Mouse (Mus musculus) lung, postnatal 0 days (tissue): ENCODE measurements around the gene Cdc42bpg. TPM values are rescaled to one million over a fixed set of nuclear protein-coding genes. Genes with fewer than 3 reads are reported as not detected.

Source experiments
- ATAC-seq: fragments of 200-750 bp; cut with Nextera tagmentation; 2 replicates; pipeline ENCODE4 v1.8.0; 2017; ENCODE audit warnings: moderate library complexity
- DNase-seq: peaks from one replicate; pipeline ENCODE4 v3.0.0-alpha.2; 2016; ENCODE audit warnings: low spot score
- H3K27ac ChIP-seq: fragments of 300-500 bp; sonication (generic); 2 replicates; pipeline ENCODE4 v1.5.1; 2014; ENCODE audit warnings: antibody characterized with exemption, mild to moderate bottlenecking, low read length, mixed read lengths
- H3K27me3 ChIP-seq: fragments of 300-500 bp; sonication (generic); replicated peaks from 2 replicates; pipeline ENCODE4 v1.6.1; 2014; ENCODE audit warnings: low read length, mixed read lengths; ENCODE audit not compliant: insufficient read depth
- H3K36me3 ChIP-seq: fragments of 300-500 bp; sonication (generic); 2 replicates; pipeline ENCODE4 v1.6.1; 2014; ENCODE audit warnings: low read length, mixed read lengths; ENCODE audit not compliant: insufficient read depth
- H3K4me1 ChIP-seq: fragments of 300-500 bp; sonication (generic); 2 replicates; pipeline ENCODE4 v1.6.1; 2014; ENCODE audit warnings: antibody characterized with exemption, low read depth, low read length, mixed read lengths; ENCODE audit not compliant: insufficient read depth
- H3K4me2 ChIP-seq: fragments of 300-500 bp; sonication (generic); replicated peaks from 2 replicates; pipeline ENCODE4 v1.6.1; 2014; ENCODE audit warnings: low read depth, mild to moderate bottlenecking, low read length, moderate library complexity, mixed read lengths
- H3K4me3 ChIP-seq: fragments of 300-500 bp; sonication (generic); 2 replicates; pipeline ENCODE4 v1.5.1; 2014; ENCODE audit warnings: low read depth, low read length
- H3K9ac ChIP-seq: fragments of 300-500 bp; sonication (generic); replicated peaks from 2 replicates; pipeline ENCODE4 v1.6.1; 2014; ENCODE audit warnings: low read depth, mild to moderate bottlenecking
- H3K9me3 ChIP-seq: fragments of 300-500 bp; sonication (generic); 2 replicates; pipeline ENCODE4 v1.6.1; 2016; ENCODE audit warnings: low read length, mixed read lengths
- CTCF ChIP-seq: IDR thresholded peaks from 2 replicates; pipeline ENCODE4 v1.5.1; 2016; ENCODE audit warnings: antibody characterized with exemption, mild to moderate bottlenecking
- EP300 ChIP-seq: IDR thresholded peaks from 2 replicates; pipeline ENCODE4 v1.6.1; 2016; ENCODE audit warnings: antibody characterized with exemption, mild to moderate bottlenecking, control low read depth
- WGBS: fragments of 180-500 bp; shearing (Covaris S2); extraction: QIAGEN DNeasy Blood & Tissue Kit; methylation state at CpG from one replicate; pipeline ENCODE4 v1.1.7; 2014; 5-methylcytosine and 5-hydroxymethylcytosine counted together
- polyA plus RNA-seq: library from polyadenylated mRNA; unstranded; fragments of >200 nt; fragmentation: Nextera tagmentation; extraction: Ambion mirVana; gene quantifications from 2 replicates; pipeline ENCODE4 v1.2.1, GENCODE M21; 2015

Cdc42bpg gene
- polyA plus RNA-seq, 1 experiment from 2014 or later, result 2.8 TPM

- Histone ChIP-seq H3K9me3 (no peaks in the 10 kb centered on the region), H3K27me3 (no peaks in the 10 kb centered on the region), H3K9ac (no peak overlapping the region), H3K4me3 (no peak overlapping the region), H3K36me3 (peaks cover 19% of the 10 kb centered on the region; the same call in 1 of the 2 replicates), H3K4me1 (peaks cover 8% of the 10 kb centered on the region), H3K4me2 (0 out of 2 replicates have a peak overlapping the region, but pooled peaks have one; percentile 17), H3K27ac (peak overlapping the region; percentile 87)
- TF ChIP-seq CTCF, result peak; percentile 20; the same call in 1 of the 2 replicates
- no peak for TF ChIP-seq EP300
- 57% methylated on average over 7 of the region's 7 CpGs for WGBS
- peak; percentile 49 for DNase-seq
- peak; percentile 40 for ATAC-seq
Measured at GRCm38 (mm10) chr19:6299450-6300267, 6.6 kb upstream of the Cdc42bpg start.

GRCm38 (mm10) chr19:6300402-6300841 lies 5.8 kb upstream of the Cdc42bpg start:
- WGBS, result 36% methylated on average over 7 of the region's 7 CpGs
- Histone ChIP-seq H3K4me2 (no peak overlapping the region), H3K9me3 (no peaks in the 10 kb centered on the region), H3K4me3 (no peak overlapping the region), H3K9ac (no peak overlapping the region), H3K27me3 (no peaks in the 10 kb centered on the region), H3K27ac (peak overlapping the region; percentile 87), H3K4me1 (peaks cover 8% of the 10 kb centered on the region), H3K36me3 (peaks cover 19% of the 10 kb centered on the region; the same call in 1 of the 2 replicates)
- peak; percentile 96 for TF ChIP-seq EP300
- TF ChIP-seq CTCF, result no peak
- ATAC-seq (peak; percentile 79), DNase-seq (peak; percentile 84)

GRCm38 (mm10) chr19:6302114-6302513 lies 4.1 kb upstream of the Cdc42bpg start:
- H3K9ac ChIP-seq, result no peak overlapping the region
- no peak for TF ChIP-seq CTCF
- TF ChIP-seq EP300, result no peak
- 88% methylated on average over 5 of the region's 5 CpGs for WGBS
- no peak overlapping the region for H3K4me2 ChIP-seq
- peaks cover 8% of the 10 kb centered on the region for H3K4me1 ChIP-seq
- ATAC-seq (no peak), DNase-seq (no peak)
- no peak overlapping the region for H3K4me3 ChIP-seq
- H3K27me3 ChIP-seq, result no peaks in the 10 kb centered on the region
- no peaks in the 10 kb centered on the region for H3K9me3 ChIP-seq
- peak overlapping the region; percentile 69; the same call in 1 of the 2 replicates for H3K27ac ChIP-seq
- H3K36me3 ChIP-seq, result peaks cover 8% of the 10 kb centered on the region; the same call in 1 of the 2 replicates

- DNase-seq (peak; percentile 62), ATAC-seq (no peak)
- Histone ChIP-seq H3K4me3 (no peak overlapping the region), H3K4me1 (peaks cover 8% of the 10 kb centered on the region), H3K27ac (peak overlapping the region; percentile 69; the same call in 1 of the 2 replicates), H3K9me3 (no peaks in the 10 kb centered on the region), H3K9ac (no peak overlapping the region), H3K36me3 (peaks cover 8% of the 10 kb centered on the region; the same call in 1 of the 2 replicates), H3K4me2 (no peak overlapping the region), H3K27me3 (no peaks in the 10 kb centered on the region)
- 26% methylated on average over 4 of the region's 4 CpGs for WGBS
- TF ChIP-seq EP300, result peak; percentile 44; the same call in 1 of the 2 replicates
- TF ChIP-seq CTCF, result 0 out of 2 replicates have a peak, but pooled peaks have one; percentile 9
Measured at GRCm38 (mm10) chr19:6302522-6302921, 3.7 kb upstream of the Cdc42bpg start.

- H3K27me3 ChIP-seq, result no peaks in the 10 kb centered on the region
- H3K36me3 ChIP-seq, result peaks cover 3% of the 10 kb centered on the region; the same call in 1 of the 2 replicates
- no peak overlapping the region for H3K4me3 ChIP-seq
- no peak overlapping the region for H3K27ac ChIP-seq
- no peak for DNase-seq
- no peaks in the 10 kb centered on the region for H3K9me3 ChIP-seq
- H3K4me1 ChIP-seq, result peaks cover 12% of the 10 kb centered on the region
- no peak for TF ChIP-seq CTCF
- ATAC-seq, result no peak
- H3K4me2 ChIP-seq, result no peak overlapping the region
- H3K9ac ChIP-seq, result no peak overlapping the region
- 77% methylated on average over 6 of the region's 6 CpGs for WGBS
Measured at GRCm38 (mm10) chr19:6303831-6304230, 2.4 kb upstream of the Cdc42bpg start.

- DNase-seq (peak; percentile 95), ATAC-seq (peak; percentile 34)
- Histone ChIP-seq H3K4me2 (no peak overlapping the region), H3K9ac (no peak overlapping the region), H3K27ac (peak overlapping the region; percentile 43; the same call in 1 of the 2 replicates), H3K36me3 (no peaks in the 10 kb centered on the region), H3K27me3 (no peaks in the 10 kb centered on the region), H3K9me3 (no peaks in the 10 kb centered on the region), H3K4me1 (peaks cover 13% of the 10 kb centered on the region), H3K4me3 (no peak overlapping the region)
- 16% methylated on average over 5 of the region's 5 CpGs for WGBS
- TF ChIP-seq EP300, result no peak
- peak; percentile 99 for TF ChIP-seq CTCF
Measured at GRCm38 (mm10) chr19:6304787-6305516, 1.3 kb upstream of the Cdc42bpg start.
